Mouse (Mus musculus) megakaryocyte, embryonic 14.5 days (primary cell): ENCODE measurements at regions not wholly inside any gene's neighbourhood (a gene's known extent, or its start where the extent isn't known, plus 50 kb on each side); places are given as distances from the start of the nearest gene placed in this dataset.

Experiments
- FLI1 ChIP-seq: IDR thresholded peaks from 2 replicates; pipeline ENCODE4 v1.6.1; 2012; ENCODE audit warnings: low read length, inconsistent platforms, mixed read lengths
- GATA1 ChIP-seq: IDR thresholded peaks from 3 replicates; pipeline ENCODE4 v1.6.1; 2012; ENCODE audit warnings: mixed read lengths, low read length, inconsistent platforms, borderline replicate concordance

- TF ChIP-seq GATA1 (no peak), FLI1 (no peak)
These were observed 276.9 kb downstream of the Nuf2 start for GRCm38 (mm10) chr1:169254250-169254937.
